Mouse (Mus musculus) midbrain, embryonic 14.5 days (tissue): ENCODE measurements around the gene Syne2. TPM values are rescaled to one million over a fixed set of nuclear protein-coding genes. Genes with fewer than 3 reads are reported as not detected.

ENCODE experiments used
- ATAC-seq: fragments of 200-750 bp; cut with Nextera tagmentation; 2 replicates; pipeline ENCODE4 v1.8.0; 2017; ENCODE audit warnings: moderate number of reproducible peaks, moderate library complexity; ENCODE audit not compliant: low FRiP score, low TSS enrichment
- DNase-seq: peaks from one replicate; pipeline ENCODE4 v3.0.0-alpha.2; 2015
- H3K27ac ChIP-seq: fragments of 300-500 bp; sonication (generic); replicated peaks from 2 replicates; pipeline ENCODE4 v1.5.1; 2014; ENCODE audit warnings: mild to moderate bottlenecking, low read depth, low read length, moderate library complexity
- H3K27me3 ChIP-seq: fragments of 300-500 bp; sonication (generic); 2 replicates; pipeline ENCODE4 v1.6.1; 2014; ENCODE audit warnings: low read length, control low read depth, mixed read lengths; ENCODE audit not compliant: control insufficient read depth, insufficient read depth
- H3K36me3 ChIP-seq: fragments of 300-500 bp; sonication (generic); 2 replicates; pipeline ENCODE4 v1.6.1; 2014; ENCODE audit warnings: low read length, control low read depth; ENCODE audit not compliant: control insufficient read depth, insufficient read depth
- H3K4me1 ChIP-seq: fragments of 300-500 bp; sonication (generic); 2 replicates; pipeline ENCODE4 v1.6.1; 2014; ENCODE audit warnings: mild to moderate bottlenecking, antibody characterized with exemption, low read length, control low read depth; ENCODE audit not compliant: control insufficient read depth, insufficient read depth
- H3K4me2 ChIP-seq: fragments of 300-500 bp; sonication (generic); 2 replicates; pipeline ENCODE4 v1.6.1; 2014; ENCODE audit warnings: mild to moderate bottlenecking, low read length, moderate library complexity
- H3K4me3 ChIP-seq: fragments of 300-500 bp; sonication (generic); replicated peaks from 2 replicates; pipeline ENCODE4 v1.5.1; 2014; ENCODE audit warnings: low read depth, low read length
- H3K9ac ChIP-seq: fragments of 300-500 bp; sonication (generic); replicated peaks from 2 replicates; pipeline ENCODE4 v1.6.1; 2014; ENCODE audit warnings: mild to moderate bottlenecking, low read length, moderate library complexity
- H3K9me3 ChIP-seq: fragments of 300-500 bp; sonication (generic); 2 replicates; pipeline ENCODE4 v1.6.1; 2016; ENCODE audit warnings: low read length, control low read depth, mixed read lengths; ENCODE audit not compliant: control insufficient read depth
- WGBS: fragments of 180-500 bp; shearing (Covaris S2); extraction: QIAGEN DNeasy Blood & Tissue Kit; methylation state at CpG from one replicate; pipeline ENCODE4 v1.1.7; 2014; 5-methylcytosine and 5-hydroxymethylcytosine counted together
- polyA plus RNA-seq: library from polyadenylated mRNA; unstranded; fragments of >200 nt; fragmentation: Nextera tagmentation; extraction: Ambion mirVana; gene quantifications from 2 replicates; pipeline ENCODE4 v1.2.1, GENCODE M21; 2014

The Syne2 gene
- polyA plus RNA-seq, 1 experiment from 2014 or later, result 63.5 TPM

- WGBS, result 92% methylated on average over 11 of the region's 11 CpGs
- H3K36me3 ChIP-seq, result peaks cover 70% of the 10 kb centered on the region
- no peaks in the 10 kb centered on the region for H3K9me3 ChIP-seq
- no peaks in the 10 kb centered on the region for H3K27me3 ChIP-seq
- H3K4me3 ChIP-seq, result no peak overlapping the region
- DNase-seq, result no peak
- no peaks in the 10 kb centered on the region for H3K4me1 ChIP-seq
- ATAC-seq, result no peak
- no peak overlapping the region for H3K27ac ChIP-seq
- H3K4me2 ChIP-seq, result no peak overlapping the region
- no peak overlapping the region for H3K9ac ChIP-seq
Observed at GRCm38 (mm10) chr12:76092789-76093466, 275.0 kb downstream of the Syne2 start.

- Histone ChIP-seq H3K9ac (no peak overlapping the region), H3K4me2 (no peak overlapping the region), H3K27me3 (no peaks in the 10 kb centered on the region), H3K4me1 (no peaks in the 10 kb centered on the region), H3K9me3 (no peaks in the 10 kb centered on the region), H3K27ac (no peak overlapping the region), H3K4me3 (no peak overlapping the region), H3K36me3 (peaks cover 76% of the 10 kb centered on the region)
- 91% methylated on average over 15 of the region's 15 CpGs for WGBS
- ATAC-seq (no peak), DNase-seq (no peak)
Observed at GRCm38 (mm10) chr12:76093613-76094588, 276.0 kb downstream of the Syne2 start.

- Histone ChIP-seq H3K9me3 (no peaks in the 10 kb centered on the region; the same call in 1 of the 2 replicates), H3K27ac (no peak overlapping the region), H3K4me3 (no peak overlapping the region), H3K9ac (no peak overlapping the region), H3K4me1 (no peaks in the 10 kb centered on the region), H3K4me2 (no peak overlapping the region), H3K27me3 (no peaks in the 10 kb centered on the region), H3K36me3 (peaks cover 83% of the 10 kb centered on the region)
- DNase-seq, result no peak
- WGBS, result 81% methylated on average over 30 of the region's 30 CpGs
- ATAC-seq, result no peak
Observed at GRCm38 (mm10) chr12:76095117-76096035, 277.4 kb downstream of the Syne2 start.

- no peaks in the 10 kb centered on the region for H3K27me3 ChIP-seq
- 97% methylated on average over 12 of the region's 12 CpGs for WGBS
- H3K4me2 ChIP-seq, result no peak overlapping the region
- H3K27ac ChIP-seq, result no peak overlapping the region
- H3K9ac ChIP-seq, result no peak overlapping the region
- ATAC-seq (no peak), DNase-seq (no peak)
- H3K36me3 ChIP-seq, result peaks cover 96% of the 10 kb centered on the region
- H3K4me1 ChIP-seq, result no peaks in the 10 kb centered on the region
- no peaks in the 10 kb centered on the region; the same call in 1 of the 2 replicates for H3K9me3 ChIP-seq
- no peak overlapping the region for H3K4me3 ChIP-seq
Observed at GRCm38 (mm10) chr12:76102621-76103020, 284.7 kb downstream of the Syne2 start.

GRCm38 (mm10) chr12:76104596-76105351 is 286.8 kb downstream of the Syne2 start:
- Histone ChIP-seq H3K9ac (no peak overlapping the region), H3K36me3 (peaks cover 92% of the 10 kb centered on the region), H3K27ac (no peak overlapping the region), H3K4me3 (no peak overlapping the region), H3K4me1 (no peaks in the 10 kb centered on the region), H3K27me3 (no peaks in the 10 kb centered on the region), H3K4me2 (no peak overlapping the region), H3K9me3 (no peaks in the 10 kb centered on the region; the same call in 1 of the 2 replicates)
- ATAC-seq (no peak), DNase-seq (no peak)
- WGBS, result 95% methylated on average over 20 of the region's 20 CpGs

GRCm38 (mm10) chr12:76109646-76110405 is 291.9 kb downstream of the Syne2 start:
- Histone ChIP-seq H3K9me3 (no peaks in the 10 kb centered on the region), H3K27me3 (no peaks in the 10 kb centered on the region), H3K4me3 (no peak overlapping the region), H3K4me2 (no peak overlapping the region), H3K27ac (no peak overlapping the region), H3K36me3 (peaks cover 60% of the 10 kb centered on the region), H3K9ac (no peak overlapping the region), H3K4me1 (no peaks in the 10 kb centered on the region)
- 96% methylated on average over 15 of the region's 15 CpGs for WGBS
- ATAC-seq (no peak), DNase-seq (no peak)

GRCm38 (mm10) chr12:76111046-76111445 is 293.1 kb downstream of the Syne2 start:
- Histone ChIP-seq H3K27ac (no peak overlapping the region), H3K4me2 (no peak overlapping the region), H3K9ac (no peak overlapping the region), H3K4me1 (no peaks in the 10 kb centered on the region), H3K36me3 (peaks cover 48% of the 10 kb centered on the region), H3K9me3 (no peaks in the 10 kb centered on the region), H3K27me3 (no peaks in the 10 kb centered on the region), H3K4me3 (no peak overlapping the region)
- ATAC-seq (no peak), DNase-seq (no peak)
- WGBS, result 85% methylated on average over 3 of the region's 3 CpGs
